Mouse (Mus musculus) liver, postnatal 0 days (tissue): ENCODE measurements around the gene Hspb6. TPM values are rescaled to one million over a fixed set of nuclear protein-coding genes. Genes with fewer than 3 reads are reported as not detected.
A peak's percentile ranks its signal among the peaks of the same experiment; 100 is the strongest.

Source experiments
- ATAC-seq: fragments of 200-750 bp; cut with Nextera tagmentation; 2 replicates; pipeline ENCODE4 v1.8.0; 2017; ENCODE audit warnings: mild to moderate bottlenecking, moderate library complexity
- DNase-seq: peaks from one replicate; pipeline ENCODE4 v3.0.0-alpha.2; 2016
- H3K27ac ChIP-seq: fragments of 300-500 bp; sonication (generic); 2 replicates; pipeline ENCODE4 v1.5.1; 2014; ENCODE audit warnings: antibody characterized with exemption, moderate library complexity, mild to moderate bottlenecking, low read depth
- H3K27me3 ChIP-seq: fragments of 300-500 bp; sonication (generic); 2 replicates; pipeline ENCODE4 v1.6.1; 2014; ENCODE audit warnings: low read length, control low read depth, mixed read lengths; ENCODE audit not compliant: insufficient read depth
- H3K36me3 ChIP-seq: fragments of 300-500 bp; sonication (generic); replicated peaks from 2 replicates; pipeline ENCODE4 v1.6.1; 2014; ENCODE audit warnings: mild to moderate bottlenecking, control low read depth, low read length, moderate library complexity, mixed read lengths; ENCODE audit not compliant: insufficient read depth
- H3K4me1 ChIP-seq: fragments of 300-500 bp; sonication (generic); 2 replicates; pipeline ENCODE4 v1.6.1; 2014; ENCODE audit warnings: antibody characterized with exemption, mild to moderate bottlenecking, control low read depth; ENCODE audit not compliant: insufficient read depth
- H3K4me2 ChIP-seq: fragments of 300-500 bp; sonication (generic); 2 replicates; pipeline ENCODE4 v1.6.1; 2014; ENCODE audit warnings: low read depth, mild to moderate bottlenecking, low read length, moderate library complexity, mixed read lengths
- H3K4me3 ChIP-seq: fragments of 300-500 bp; sonication (generic); 2 replicates; pipeline ENCODE4 v1.5.1; 2014; ENCODE audit warnings: low read depth, low read length
- H3K9ac ChIP-seq: fragments of 300-500 bp; sonication (generic); replicated peaks from 2 replicates; pipeline ENCODE4 v1.6.1; 2014; ENCODE audit warnings: mild to moderate bottlenecking, moderate library complexity
- H3K9me3 ChIP-seq: fragments of 300-500 bp; sonication (generic); 2 replicates; pipeline ENCODE4 v1.6.1; 2016; ENCODE audit warnings: mild to moderate bottlenecking, control low read depth, low read length, mixed read lengths
- CTCF ChIP-seq: sonication (generic); IDR thresholded peaks from 2 replicates; pipeline ENCODE4 v1.5.1; 2016; ENCODE audit warnings: antibody characterized with exemption, low read depth
- EP300 ChIP-seq: IDR thresholded peaks from 2 replicates; pipeline ENCODE4 v1.6.1; 2016; ENCODE audit warnings: antibody characterized with exemption, low read depth, mild to moderate bottlenecking
- WGBS: fragments of 180-500 bp; shearing (Covaris S2); extraction: QIAGEN DNeasy Blood & Tissue Kit; methylation state at CpG from one replicate; pipeline ENCODE4 v1.1.7; 2014; ENCODE audit not compliant: insufficient replicate concordance; 5-methylcytosine and 5-hydroxymethylcytosine counted together
- polyA plus RNA-seq: library from polyadenylated mRNA; unstranded; fragments of >200 nt; fragmentation: Nextera tagmentation; extraction: Ambion mirVana; gene quantifications from 2 replicates; pipeline ENCODE4 v1.2.1, GENCODE M21; 2015

Gene Hspb6
- 4.9 and 6.6 TPM in 2 replicates for polyA plus RNA-seq

GRCm38 (mm10) chr7:30552102-30553020 is at the start of gene Hspb6, which contains the start of gene Proser3:
Gene Hspb6, plus strand, starts transcription at chr7:30552178.
Gene Proser3, minus strand, starts transcription at chr7:30552299.
- peak within 1 kb of the TSS; percentile 79 for H3K9ac ChIP-seq
- under 1% methylated on average over 44 of the region's 44 CpGs for WGBS

GRCm38 (mm10) chr7:30508061-30508460 is 43.9 kb upstream of the Hspb6 start:
- H3K4me1 ChIP-seq = no peaks in the 10 kb centered on the region
- DNase-seq = peak; percentile 13
- H3K36me3 ChIP-seq = peaks cover 4% of the 10 kb centered on the region; the same call in 1 of the 2 replicates
- no peak for TF ChIP-seq CTCF
- no peak for TF ChIP-seq EP300
- no peaks in the 10 kb centered on the region for H3K9me3 ChIP-seq
- H3K4me3 ChIP-seq = no peak overlapping the region
- H3K4me2 ChIP-seq = no peak overlapping the region
- H3K27me3 ChIP-seq = no peaks in the 10 kb centered on the region
- no peak overlapping the region for H3K27ac ChIP-seq
- no peak overlapping the region for H3K9ac ChIP-seq
- ATAC-seq = peak; percentile 36
- WGBS = 28% methylated on average over 4 of the region's 4 CpGs

More at GRCm38 (mm10) chr7:30552102-30553020, at the start of gene Hspb6, which contains the start of gene Proser3:
- ATAC-seq = peak; percentile 95
- peak; percentile 97 for DNase-seq
- Histone ChIP-seq H3K9me3 (no peaks in the 10 kb centered on the region), H3K4me3 (peak within 1 kb of the TSS; percentile 69), H3K27me3 (no peaks in the 10 kb centered on the region), H3K4me1 (peaks cover 13% of the 10 kb centered on the region), H3K4me2 (peak within 1 kb of the TSS; percentile 90), H3K27ac (peak within 1 kb of the TSS; percentile 93), H3K36me3 (peaks cover 25% of the 10 kb centered on the region)
- TF ChIP-seq CTCF (no peak), EP300 (peak; percentile 30; the same call in 1 of the 2 replicates)

GRCm38 (mm10) chr7:30515003-30515760 is 36.8 kb upstream of the Hspb6 start:
- Histone ChIP-seq H3K4me2 (no peak overlapping the region), H3K27ac (no peak overlapping the region), H3K36me3 (no peaks in the 10 kb centered on the region), H3K9me3 (no peaks in the 10 kb centered on the region), H3K27me3 (no peaks in the 10 kb centered on the region), H3K4me1 (no peaks in the 10 kb centered on the region), H3K9ac (no peak overlapping the region), H3K4me3 (no peak overlapping the region)
- 57% methylated on average over 24 of the region's 24 CpGs for WGBS
- ATAC-seq = peak; percentile 30; the same call in 1 of the 2 replicates
- TF ChIP-seq EP300 (no peak), CTCF (no peak)
- DNase-seq = no peak

GRCm38 (mm10) chr7:30518325-30518724 is 33.7 kb upstream of the Hspb6 start:
- DNase-seq (no peak), ATAC-seq (no peak)
- Histone ChIP-seq H3K27ac (no peak overlapping the region), H3K4me2 (no peak overlapping the region), H3K27me3 (no peaks in the 10 kb centered on the region), H3K9me3 (no peaks in the 10 kb centered on the region), H3K4me3 (no peak overlapping the region), H3K4me1 (no peaks in the 10 kb centered on the region), H3K36me3 (no peaks in the 10 kb centered on the region), H3K9ac (no peak overlapping the region)
- TF ChIP-seq CTCF (peak; percentile 34), EP300 (no peak)
- 36% methylated on average over 8 of the region's 8 CpGs for WGBS

- Histone ChIP-seq H3K27me3 (no peaks in the 10 kb centered on the region), H3K4me2 (no peak overlapping the region), H3K27ac (no peak overlapping the region), H3K9me3 (no peaks in the 10 kb centered on the region), H3K4me3 (no peak overlapping the region), H3K36me3 (no peaks in the 10 kb centered on the region), H3K4me1 (no peaks in the 10 kb centered on the region), H3K9ac (no peak overlapping the region)
- ATAC-seq (no peak), DNase-seq (no peak)
- WGBS = 77% methylated on average over 4 of the region's 4 CpGs
- no peak for TF ChIP-seq EP300
- TF ChIP-seq CTCF = no peak
Observed at GRCm38 (mm10) chr7:30520396-30520795, 31.6 kb upstream of the Hspb6 start.

GRCm38 (mm10) chr7:30520856-30521255 is 31.1 kb upstream of the Hspb6 start:
- no peaks in the 10 kb centered on the region for H3K27me3 ChIP-seq
- H3K36me3 ChIP-seq = no peaks in the 10 kb centered on the region; the same call in 1 of the 2 replicates
- ATAC-seq (no peak), DNase-seq (peak; percentile 12)
- H3K4me1 ChIP-seq = no peaks in the 10 kb centered on the region
- no peak overlapping the region for H3K4me3 ChIP-seq
- 84% methylated on average over 5 of the region's 5 CpGs for WGBS
- H3K4me2 ChIP-seq = no peak overlapping the region
- H3K9ac ChIP-seq = no peak overlapping the region
- no peak for TF ChIP-seq CTCF
- no peak for TF ChIP-seq EP300
- H3K27ac ChIP-seq = no peak overlapping the region
- no peaks in the 10 kb centered on the region for H3K9me3 ChIP-seq
